Mouse (Mus musculus): ENCODE data around the gene Olfr159. TPM values are rescaled to one million over a fixed set of nuclear protein-coding genes. Genes with fewer than 3 reads are reported as not detected.

Gene Olfr159
- polyA plus RNA-seq, 1 experiment = not detected

- Histone ChIP-seq H3K27ac (ENCODE audit: control insufficient read depth, insufficient read depth, low read depth, low read length, poor library complexity) (peak overlapping the region; percentile 10; the same call in 1 of the 2 replicates), H3K4me3 (replicated peaks; ENCODE audit: control insufficient read depth, low read depth, low read length) (no peak overlapping the region), H3K4me1 (ENCODE audit: control insufficient read depth, insufficient read depth, low read length) (no peaks in the 10 kb centered on the region)
- TF ChIP-seq POLR2A (IDR thresholded peaks at IDR 0.05; ENCODE audit: borderline replicate concordance, control insufficient read depth, low read depth, low read length) = no peak
- TF ChIP-seq CTCF (IDR thresholded peaks at IDR 0.05; ENCODE audit: control insufficient read depth, insufficient read depth, low read length) = no peak
- WGBS = 67% methylated on average over 7 of the region's 7 CpGs
Measured at GRCm38 (mm10) chr4:43727718-43728575, 42.9 kb downstream of the Olfr159 start.

DNA sequence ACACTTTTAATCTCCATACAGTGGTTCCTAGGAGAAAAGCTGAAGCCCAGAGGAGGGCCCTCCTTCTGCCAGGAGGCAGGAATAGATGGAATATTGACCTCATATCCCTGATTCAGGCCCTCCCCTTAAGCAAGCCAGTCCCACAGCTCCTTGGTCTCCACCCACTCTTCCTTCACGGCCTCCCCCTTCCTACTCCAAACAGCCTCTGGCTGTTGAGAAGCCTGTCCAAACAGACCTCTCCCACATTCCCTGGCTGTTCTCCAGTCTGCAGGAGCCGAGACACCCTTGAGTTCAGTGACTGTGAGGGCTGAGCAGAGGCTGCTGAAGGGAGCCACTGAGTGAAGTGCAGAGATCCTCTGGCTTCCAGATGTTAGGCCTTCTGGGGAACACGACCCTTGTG, 43.8 kb downstream of the Olfr159 start, which contains the start of gene Hrct1:
TSS of gene Hrct1 (plus strand) at position 194 of the 400 bp plus-strand sequence.
- 65% methylated on average over 3 of the region's 3 CpGs for WGBS
- peak within 1 kb of the TSS; percentile 10; the same call in 1 of the 2 replicates for H3K27ac ChIP-seq (ENCODE audit: control insufficient read depth, insufficient read depth, low read depth, low read length, poor library complexity)

DNA sequence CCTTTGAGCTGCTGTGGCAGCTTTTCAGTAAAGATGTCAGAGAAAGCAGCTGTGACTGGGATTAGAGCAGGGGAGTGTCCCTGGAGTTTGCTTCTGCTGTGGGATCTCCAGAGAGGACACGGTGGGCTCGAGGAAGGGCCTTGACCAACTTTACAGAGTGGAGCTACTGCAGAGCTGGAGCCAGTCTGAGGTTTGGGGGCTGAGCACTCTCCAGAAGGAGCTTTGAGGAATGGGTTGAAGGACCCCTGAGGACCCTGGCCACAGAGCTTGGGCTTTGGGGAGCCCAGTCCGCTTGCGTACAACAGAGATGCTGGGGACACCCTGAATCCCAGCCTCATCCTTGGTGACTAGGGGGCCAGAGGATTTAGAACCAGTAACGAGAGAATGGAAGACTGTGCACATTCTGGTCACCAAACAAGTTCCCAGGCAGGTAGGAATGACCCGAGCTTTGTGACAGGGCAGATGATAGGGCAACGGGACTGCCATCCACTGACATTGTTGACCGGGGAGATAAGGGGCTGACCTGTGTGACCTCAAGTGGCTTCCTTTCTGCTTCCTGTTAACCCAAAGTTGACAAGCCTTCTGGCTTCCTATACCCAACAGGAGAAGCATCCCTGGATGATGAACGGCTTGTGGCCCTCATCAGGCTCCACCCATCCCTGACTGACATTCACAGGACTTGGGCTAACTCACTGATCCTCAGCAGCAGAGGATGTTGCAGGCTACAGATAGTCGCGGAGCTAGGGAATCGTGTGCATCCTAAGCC, 44.4 kb downstream of the Olfr159 start:
- no peaks in the 10 kb centered on the region for H3K4me1 ChIP-seq (ENCODE audit: control insufficient read depth, insufficient read depth, low read length)
- no peak overlapping the region for H3K4me3 ChIP-seq (replicated peaks; ENCODE audit: control insufficient read depth, low read depth, low read length)
- WGBS = 50% methylated on average over 12 of the region's 12 CpGs
- no peak for TF ChIP-seq POLR2A (IDR thresholded peaks at IDR 0.05; ENCODE audit: borderline replicate concordance, control insufficient read depth, low read depth, low read length)
- no peak for TF ChIP-seq CTCF (IDR thresholded peaks at IDR 0.05; ENCODE audit: control insufficient read depth, insufficient read depth, low read length)
- no peak overlapping the region for H3K27ac ChIP-seq (ENCODE audit: control insufficient read depth, insufficient read depth, low read depth, low read length, poor library complexity)

More for the DNA sequence above, 43.8 kb downstream of the Olfr159 start, which contains the start of gene Hrct1:
- Histone ChIP-seq H3K4me1 (ENCODE audit: control insufficient read depth, insufficient read depth, low read length) (no peaks in the 10 kb centered on the region), H3K4me3 (replicated peaks; ENCODE audit: control insufficient read depth, low read depth, low read length) (no peak within 1 kb of the TSS)
- no peak for TF ChIP-seq POLR2A (IDR thresholded peaks at IDR 0.05; ENCODE audit: borderline replicate concordance, control insufficient read depth, low read depth, low read length)
- TF ChIP-seq CTCF (IDR thresholded peaks at IDR 0.05; ENCODE audit: control insufficient read depth, insufficient read depth, low read length) = no peak

DNA sequence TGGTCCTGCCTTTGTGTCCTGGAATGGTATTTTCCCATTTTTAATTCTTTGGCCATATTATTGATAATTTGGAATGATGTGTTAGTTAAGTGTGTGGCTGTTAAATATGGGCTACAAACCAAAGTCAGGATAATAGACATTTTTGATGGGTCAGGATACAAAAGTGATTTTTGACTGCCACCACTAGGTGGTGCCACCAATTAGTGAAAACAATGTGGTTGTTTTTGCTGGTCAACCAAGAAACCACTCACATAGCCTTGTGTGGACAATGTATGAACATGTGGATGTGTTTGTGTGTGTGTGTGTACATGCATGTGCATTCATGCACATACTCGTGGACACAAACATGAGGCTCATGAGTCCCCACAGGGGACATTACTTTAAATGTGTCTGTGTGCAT, 46.0 kb downstream of the Olfr159 start:
- no peak overlapping the region for H3K4me3 ChIP-seq (replicated peaks; ENCODE audit: control insufficient read depth, low read depth, low read length)
- no peak overlapping the region for H3K27ac ChIP-seq (ENCODE audit: control insufficient read depth, insufficient read depth, low read depth, low read length, poor library complexity)
- H3K4me1 ChIP-seq (ENCODE audit: control insufficient read depth, insufficient read depth, low read length) = no peaks in the 10 kb centered on the region; the same call in none of the 2 replicates
- TF ChIP-seq POLR2A (IDR thresholded peaks at IDR 0.05; ENCODE audit: borderline replicate concordance, control insufficient read depth, low read depth, low read length) (no peak), CTCF (IDR thresholded peaks at IDR 0.05; ENCODE audit: control insufficient read depth, insufficient read depth, low read length) (no peak)
- WGBS = 24% methylated on average over 1 of the region's 1 CpGs

- WGBS = 82% methylated on average over 4 of the region's 4 CpGs
- H3K4me1 ChIP-seq (ENCODE audit: control insufficient read depth, insufficient read depth, low read length) = no peaks in the 10 kb centered on the region; the same call in none of the 2 replicates
- no peak overlapping the region for H3K4me3 ChIP-seq (replicated peaks; ENCODE audit: control insufficient read depth, low read depth, low read length)
- TF ChIP-seq POLR2A (IDR thresholded peaks at IDR 0.05; ENCODE audit: borderline replicate concordance, control insufficient read depth, low read depth, low read length) (no peak), CTCF (IDR thresholded peaks at IDR 0.05; ENCODE audit: control insufficient read depth, insufficient read depth, low read length) (no peak)
- H3K27ac ChIP-seq (ENCODE audit: control insufficient read depth, insufficient read depth, low read depth, low read length, poor library complexity) = no peak overlapping the region
Measured at GRCm38 (mm10) chr4:43722191-43722590, 48.6 kb downstream of the Olfr159 start.

DNA sequence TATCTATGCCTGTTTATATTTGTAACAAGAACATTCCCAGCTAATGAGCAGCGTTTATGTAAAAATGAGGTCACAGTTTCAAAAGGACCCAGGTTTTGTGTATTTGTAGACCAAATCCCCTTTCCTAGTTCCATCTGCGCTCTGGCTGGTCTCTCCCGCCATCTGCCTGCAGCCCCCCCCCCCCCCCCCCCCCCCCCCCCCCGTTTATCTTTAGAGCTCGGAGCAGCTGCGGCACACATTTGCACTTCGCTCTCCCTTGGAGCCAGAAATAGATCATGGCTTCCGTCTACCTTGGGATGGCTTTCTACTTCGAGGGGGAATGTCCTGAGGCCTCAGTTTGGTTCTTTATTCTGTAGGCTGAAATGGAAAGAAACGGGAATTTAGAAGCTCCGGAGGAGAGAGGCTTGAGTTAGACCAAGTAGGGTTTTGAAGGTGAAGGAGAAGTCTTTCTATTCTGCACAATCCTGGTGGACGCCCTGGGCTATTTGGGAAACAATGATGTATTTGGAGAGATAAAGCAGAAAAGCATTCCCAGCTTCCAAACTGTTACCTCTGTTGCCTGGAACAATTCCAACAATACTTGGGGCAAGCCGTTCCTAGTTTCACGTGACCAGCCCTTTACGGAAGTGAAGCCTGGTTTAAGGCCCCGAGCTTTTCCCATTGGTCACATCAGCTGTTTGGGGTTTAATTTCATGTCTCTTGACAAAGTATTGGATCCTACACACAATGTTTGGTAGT, 50.1 kb downstream of the Olfr159 start:
- no peak for TF ChIP-seq CTCF (IDR thresholded peaks at IDR 0.05; ENCODE audit: control insufficient read depth, insufficient read depth, low read length)
- TF ChIP-seq POLR2A (IDR thresholded peaks at IDR 0.05; ENCODE audit: borderline replicate concordance, control insufficient read depth, low read depth, low read length) = no peak
- WGBS = 54% methylated on average over 16 of the region's 16 CpGs
- no peak overlapping the region for H3K27ac ChIP-seq (ENCODE audit: control insufficient read depth, insufficient read depth, low read depth, low read length, poor library complexity)
- no peaks in the 10 kb centered on the region; the same call in none of the 2 replicates for H3K4me1 ChIP-seq (ENCODE audit: control insufficient read depth, insufficient read depth, low read length)
- H3K4me3 ChIP-seq (replicated peaks; ENCODE audit: control insufficient read depth, low read depth, low read length) = no peak overlapping the region

Other genes starting within 250 kb of the Olfr159 start
- gene Tpm2, start 247.2 kb downstream of the Olfr159 start, polyA plus RNA-seq (2011; ENCODE audit: insufficient read depth, insufficient read length, low replicate concordance, missing spikeins) = 60.9 and 83.6 TPM in 2 replicates
- 10.5 and 20.9 TPM in 2 replicates for gene Creb3, start 208.7 kb downstream of the Olfr159 start, polyA plus RNA-seq (2011; ENCODE audit: insufficient read depth, insufficient read length, low replicate concordance, missing spikeins)
- gene Tln1, start 208.3 kb downstream of the Olfr159 start, polyA plus RNA-seq (2011; ENCODE audit: insufficient read depth, insufficient read length, low replicate concordance, missing spikeins) = 394 and 621 TPM in 2 replicates
- gene Rgp1, start 192.3 kb downstream of the Olfr159 start, polyA plus RNA-seq (2011; ENCODE audit: insufficient read depth, insufficient read length, low replicate concordance, missing spikeins) = 20.1 and 43.5 TPM in 2 replicates
- gene Gba2, start 192.1 kb downstream of the Olfr159 start, polyA plus RNA-seq (2011; ENCODE audit: insufficient read depth, insufficient read length, low replicate concordance, missing spikeins) = 16.5 and 29.8 TPM in 2 replicates
- gene Msmp, start 186.5 kb downstream of the Olfr159 start, polyA plus RNA-seq (2011; ENCODE audit: insufficient read depth, insufficient read length, low replicate concordance, missing spikeins) = not detected in 2 replicates
- 2.0 and 3.7 TPM in 2 replicates for gene Npr2, start 139.1 kb downstream of the Olfr159 start, polyA plus RNA-seq (2011; ENCODE audit: insufficient read depth, insufficient read length, low replicate concordance, missing spikeins)
- 3.0 TPM in 1 of 2 replicates, not detected in the other for gene Spag8, start 117.4 kb downstream of the Olfr159 start, polyA plus RNA-seq (2011; ENCODE audit: insufficient read depth, insufficient read length, low replicate concordance, missing spikeins)
- gene Hint2, start 114.5 kb downstream of the Olfr159 start, polyA plus RNA-seq (2011; ENCODE audit: insufficient read depth, insufficient read length, low replicate concordance, missing spikeins) = 40.6 and 53.3 TPM in 2 replicates
- 1.7 and 1.8 TPM in 2 replicates for gene Tmem8b, start 102.0 kb downstream of the Olfr159 start, polyA plus RNA-seq (2011; ENCODE audit: insufficient read depth, insufficient read length, low replicate concordance, missing spikeins)
- not detected in 2 replicates for gene Fam221b, start 101.9 kb downstream of the Olfr159 start, polyA plus RNA-seq (2011; ENCODE audit: insufficient read depth, insufficient read length, low replicate concordance, missing spikeins)
- gene Olfr70, start 70.2 kb downstream of the Olfr159 start, polyA plus RNA-seq (2011; ENCODE audit: insufficient read depth, insufficient read length, low replicate concordance, missing spikeins) = not detected in 2 replicates
- not detected in 2 replicates for gene Olfr71, start 60.8 kb downstream of the Olfr159 start, polyA plus RNA-seq (2011; ENCODE audit: insufficient read depth, insufficient read length, low replicate concordance, missing spikeins)
- 3.1 and 6.3 TPM in 2 replicates for gene Hrct1, start 43.8 kb downstream of the Olfr159 start, polyA plus RNA-seq (2011; ENCODE audit: insufficient read depth, insufficient read length, low replicate concordance, missing spikeins)
- 0.63 and 0.80 TPM in 2 replicates for gene Spaar, start 41.0 kb downstream of the Olfr159 start, polyA plus RNA-seq (2011; ENCODE audit: insufficient read depth, insufficient read length, low replicate concordance, missing spikeins)
- gene Olfr156, start 52.9 kb upstream of the Olfr159 start, polyA plus RNA-seq (2011; ENCODE audit: insufficient read depth, insufficient read length, low replicate concordance, missing spikeins) = not detected in 2 replicates
- 0.68 and 0.82 TPM in 2 replicates for gene Olfr157, start 69.2 kb upstream of the Olfr159 start, polyA plus RNA-seq (2011; ENCODE audit: insufficient read depth, insufficient read length, low replicate concordance, missing spikeins)
- gene Olfr155, start 80.6 kb upstream of the Olfr159 start, polyA plus RNA-seq (2011; ENCODE audit: insufficient read depth, insufficient read length, low replicate concordance, missing spikeins) = not detected in 2 replicates
- 1.1 and 2.9 TPM in 2 replicates for gene Reck, start 104.5 kb upstream of the Olfr159 start, polyA plus RNA-seq (2011; ENCODE audit: insufficient read depth, insufficient read length, low replicate concordance, missing spikeins)
- gene Glipr2, start 186.4 kb upstream of the Olfr159 start, polyA plus RNA-seq (2011; ENCODE audit: insufficient read depth, insufficient read length, low replicate concordance, missing spikeins) = 20.8 and 49.7 TPM in 2 replicates
- not detected in 2 replicates for gene Ccin, start 212.5 kb upstream of the Olfr159 start, polyA plus RNA-seq (2011; ENCODE audit: insufficient read depth, insufficient read length, low replicate concordance, missing spikeins)
- gene Clta, start 233.4 kb upstream of the Olfr159 start, polyA plus RNA-seq (2011; ENCODE audit: insufficient read depth, insufficient read length, low replicate concordance, missing spikeins) = 114 and 168 TPM in 2 replicates

Measured in bone marrow, adult 2 months (tissue).